Mouse (Mus musculus) spleen, postnatal 4 days (tissue): ENCODE data around the gene Tet1.

ENCODE experiments used
- DNase-seq, 2 experiments: peaks; one replicate each; pipeline ENCODE4 v3.0.0; 2022; ENCODE audit warnings: low spot score in 2 of 2

The Tet1 gene

GRCm38 (mm10) chr10:62892549-62893232, 16.1 kb downstream of the Tet1 start:
- no peak for DNase-seq

DNA sequence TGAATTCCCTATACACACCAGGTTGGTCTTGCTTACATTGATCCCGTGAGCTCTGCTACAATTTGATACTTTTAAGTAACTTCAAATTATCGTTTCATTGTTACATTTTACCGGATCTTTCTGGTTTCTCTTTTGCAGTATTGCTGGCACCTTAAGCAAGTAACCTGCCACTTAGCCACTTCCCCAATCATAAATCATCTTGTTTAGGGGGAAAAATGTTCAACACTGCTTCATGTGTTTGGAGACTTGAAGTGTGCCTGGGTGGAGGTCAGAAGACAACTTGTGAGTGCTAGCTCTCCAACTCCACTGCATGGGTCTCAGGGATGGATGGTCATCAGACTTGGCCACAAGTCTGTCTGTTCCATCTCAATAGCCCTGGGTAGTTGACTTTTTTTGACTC, 17.8 kb downstream of the Tet1 start:
- DNase-seq: no peak

GRCm38 (mm10) chr10:62886799-62887591, 21.8 kb downstream of the Tet1 start:
- DNase-seq: no peak

GRCm38 (mm10) chr10:62885969-62886798, 22.6 kb downstream of the Tet1 start:
- DNase-seq: no peak

DNA sequence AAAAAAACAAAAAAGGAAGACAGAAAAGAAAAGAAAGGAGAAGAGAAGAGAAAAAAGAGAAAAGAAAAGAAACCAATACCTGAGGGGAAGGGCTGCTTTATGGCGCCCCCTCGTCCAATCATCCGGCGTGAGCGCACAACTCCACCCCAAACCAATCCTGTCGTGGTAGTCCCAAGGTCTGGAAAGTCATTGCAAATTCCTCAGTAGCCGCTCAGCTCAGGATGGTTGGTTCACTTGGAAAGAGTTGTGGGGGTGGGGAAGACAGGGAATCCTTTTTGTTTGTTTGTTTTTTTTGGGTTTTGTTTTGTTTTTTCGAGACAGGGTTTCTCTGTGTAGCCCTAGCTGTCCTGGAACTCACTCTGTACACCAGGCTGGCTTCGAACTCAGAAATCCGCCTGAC, 23.3 kb downstream of the Tet1 start:
- DNase-seq: no peak

DNA sequence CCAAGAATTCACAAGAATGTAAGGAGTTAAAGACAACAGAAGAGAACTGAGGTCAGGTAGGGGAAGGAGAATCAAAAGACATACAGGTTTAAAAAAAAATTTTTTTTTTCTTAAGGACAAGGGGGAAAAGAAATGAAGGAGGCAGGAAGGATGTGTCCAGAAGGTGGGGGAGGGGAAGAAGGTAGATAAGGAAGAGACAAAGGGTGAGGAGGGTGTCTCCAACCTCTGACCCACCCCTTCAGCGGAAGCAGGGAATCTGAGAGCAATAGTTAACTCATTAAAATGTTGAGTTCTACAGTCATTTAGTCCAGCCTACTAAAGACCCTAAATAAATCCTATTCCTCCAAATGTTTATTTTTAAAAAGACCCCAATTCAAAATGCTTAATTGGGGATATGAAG, 24.3 kb downstream of the Tet1 start:
- DNase-seq: no peak

DNA sequence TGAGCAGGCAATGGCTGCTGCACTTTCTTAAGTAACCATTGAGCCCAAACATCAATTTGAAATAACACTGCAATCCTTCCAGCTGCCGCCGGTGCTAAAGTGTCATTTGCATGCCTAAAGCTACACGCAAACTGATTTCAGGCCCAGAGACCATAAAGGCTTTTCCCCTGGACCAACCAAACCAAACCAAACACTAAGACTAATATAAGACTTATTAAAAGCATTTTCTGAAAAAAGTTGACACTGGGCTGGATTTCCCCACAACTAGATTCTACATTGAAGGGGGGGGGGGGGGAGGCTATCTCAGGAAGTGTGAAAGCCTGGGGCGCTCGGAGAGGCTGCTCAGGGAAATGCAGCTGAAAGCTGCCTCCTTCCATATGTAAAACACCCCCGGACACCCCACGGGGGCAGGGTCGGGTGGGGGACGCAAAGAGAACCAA, 24.8 kb downstream of the Tet1 start:
- DNase-seq: no peak

DNA sequence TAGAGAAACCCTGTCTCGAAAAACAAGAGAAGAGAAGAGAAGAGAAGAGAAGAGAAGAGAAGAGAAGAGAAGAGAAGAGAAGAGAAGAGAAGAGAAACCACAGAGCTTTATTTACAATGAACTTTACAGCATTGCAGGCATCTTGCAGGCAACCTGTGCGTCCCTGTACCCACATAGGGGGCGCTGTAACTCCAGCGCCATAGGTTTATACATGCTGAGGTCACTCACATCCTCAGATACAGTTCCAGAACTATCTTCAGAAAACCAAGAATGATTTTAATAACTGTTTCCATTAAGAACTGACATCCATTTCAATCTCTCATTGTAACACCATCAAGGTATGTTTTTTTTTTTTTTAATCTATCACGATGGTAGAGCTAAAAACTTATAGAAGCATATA, 27.6 kb downstream of the Tet1 start:
- peak in 1 of 2 experiments; percentile 20 for DNase-seq

GRCm38 (mm10) chr10:62878056-62878455, 30.7 kb downstream of the Tet1 start:
- no peak for DNase-seq

DNA sequence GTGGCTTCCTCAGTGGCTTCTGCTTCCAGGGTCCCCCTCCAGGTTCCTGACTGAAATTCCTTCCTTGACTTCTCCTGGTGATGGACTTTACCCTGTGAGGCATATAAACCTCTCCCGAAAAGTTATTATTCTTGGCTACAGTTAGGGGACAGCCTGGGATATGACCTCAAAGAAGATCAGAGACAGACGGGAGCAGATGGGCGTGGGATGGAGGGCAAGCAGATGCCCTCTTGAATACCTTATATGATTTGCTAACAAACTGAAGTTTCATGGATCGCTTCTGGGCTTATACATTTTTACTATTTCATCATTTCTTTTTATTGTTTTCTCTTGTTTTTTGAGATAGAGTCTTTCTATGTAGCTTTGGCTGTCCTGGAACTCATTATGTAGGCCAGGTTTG, 33.2 kb downstream of the Tet1 start:
- no peak for DNase-seq

DNA sequence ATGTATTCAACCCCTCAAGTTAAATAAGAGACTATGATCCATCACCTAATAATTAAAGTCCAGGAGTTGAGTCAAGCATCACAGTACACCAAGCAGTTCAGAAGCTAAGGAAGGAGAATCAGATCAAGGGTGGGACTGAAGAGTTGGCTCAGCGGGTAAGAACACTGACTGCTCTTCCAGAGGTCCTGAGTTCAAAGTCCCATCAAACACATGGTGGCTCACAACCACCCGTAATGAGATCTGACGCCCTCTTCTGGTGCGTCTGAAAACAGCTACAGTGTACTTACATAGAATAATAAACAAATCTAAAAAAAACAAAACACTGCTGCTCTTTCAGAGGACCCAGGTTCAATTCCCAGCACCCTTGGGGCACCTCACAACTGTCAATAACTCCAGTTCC, 34.0 kb downstream of the Tet1 start:
- DNase-seq: no peak

GRCm38 (mm10) chr10:62866035-62866791, 42.6 kb downstream of the Tet1 start:
- DNase-seq: peak in 1 of 2 experiments; percentile 58

DNA sequence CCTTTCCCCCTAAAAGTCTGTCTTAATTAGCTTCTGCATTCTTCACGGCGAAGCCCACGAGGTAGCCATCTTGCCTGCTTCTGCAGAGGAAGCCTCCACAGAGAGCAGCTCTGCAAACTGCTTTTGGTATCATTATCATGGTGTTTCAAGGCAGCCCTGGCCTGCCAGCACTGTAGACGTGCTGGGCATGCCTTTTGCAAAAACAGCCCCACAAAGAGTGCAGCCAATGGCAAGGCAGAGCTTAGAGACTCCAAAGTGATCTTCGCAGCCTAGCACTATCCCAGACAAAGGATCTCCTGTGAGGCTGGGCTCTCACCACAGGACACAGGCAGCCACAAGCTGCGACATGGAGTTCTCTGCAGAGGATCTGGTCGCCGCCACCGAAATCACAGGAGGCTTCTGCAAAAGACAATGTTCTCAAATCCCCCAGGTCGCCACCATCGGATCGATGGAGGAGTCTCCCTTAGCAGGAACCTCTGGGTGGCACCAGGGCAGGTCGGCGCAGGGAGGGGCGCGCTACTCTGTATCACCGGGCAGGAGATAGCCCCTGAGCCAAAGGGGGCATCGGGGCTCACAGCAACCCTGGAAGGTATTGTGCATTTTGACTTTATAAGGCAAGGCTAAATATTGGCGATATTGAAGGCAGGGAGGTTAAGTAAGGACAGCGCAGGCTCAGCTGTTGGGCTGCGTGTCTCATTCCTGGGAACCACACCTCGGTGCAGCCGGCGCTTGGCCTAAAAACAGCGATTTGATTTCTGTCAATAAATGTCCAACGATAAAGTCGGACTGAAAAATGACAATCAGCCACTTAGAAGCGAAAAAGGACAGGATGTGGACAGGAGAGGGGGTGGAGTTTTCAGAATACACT, 43.4 kb downstream of the Tet1 start:
- DNase-seq: peak; percentile 32 to 74

DNA sequence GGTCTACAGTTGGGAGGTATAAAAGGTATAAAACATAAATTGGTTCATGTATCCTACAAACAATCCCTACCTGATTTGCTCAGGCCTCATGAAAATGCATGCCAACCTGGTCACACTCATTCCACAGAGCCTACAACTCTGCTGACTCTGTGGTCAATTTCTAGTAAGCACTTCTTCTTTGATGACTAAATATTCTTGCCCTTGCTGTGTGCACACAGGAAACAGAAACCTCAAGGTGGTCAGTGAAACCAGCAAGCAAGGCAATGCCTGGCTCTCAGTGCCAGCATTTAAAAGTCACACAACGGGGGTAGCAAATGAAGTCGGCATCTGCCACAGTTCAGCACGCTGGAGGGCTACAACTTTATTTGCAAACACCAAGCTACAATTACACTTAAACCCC, 45.2 kb downstream of the Tet1 start:
- no peak for DNase-seq

DNA sequence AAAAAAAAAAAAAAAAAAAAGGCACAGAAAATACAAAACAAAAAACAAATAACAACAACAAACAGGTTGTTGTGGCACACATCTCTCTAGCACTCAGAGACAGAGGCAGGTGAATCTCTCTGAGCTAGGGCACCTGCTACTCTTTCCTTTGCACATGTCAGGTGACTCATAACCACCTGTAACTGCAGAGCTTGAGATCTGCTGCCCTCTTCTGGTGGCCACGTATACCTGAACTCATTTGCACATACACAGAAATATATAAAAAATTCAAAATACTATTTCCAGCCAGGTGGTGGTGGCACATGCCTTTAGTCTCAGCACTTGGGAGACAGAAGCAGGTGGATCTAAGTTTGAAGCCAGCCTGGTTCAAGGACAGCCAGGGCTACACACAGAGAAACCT, 46.4 kb downstream of the Tet1 start:
- DNase-seq: no peak

DNA sequence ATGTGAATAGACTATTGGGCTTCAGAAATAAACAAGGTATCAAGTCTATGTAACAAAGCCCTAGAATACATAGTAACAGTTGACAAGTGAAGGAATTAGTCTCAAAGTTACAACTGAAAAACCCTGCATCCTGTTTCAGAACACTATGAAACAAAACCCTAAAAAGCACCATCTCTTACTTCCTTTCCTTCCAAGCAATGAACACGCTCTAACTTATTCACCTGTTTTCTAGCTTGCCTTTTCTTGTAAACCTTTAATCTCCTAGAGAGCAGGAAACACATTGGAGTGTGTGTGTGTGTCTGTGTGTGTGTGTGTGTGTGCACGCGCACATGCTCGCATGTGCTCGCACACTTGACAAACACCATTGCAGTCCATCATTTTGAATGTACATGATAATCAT, 49.8 kb downstream of the Tet1 start:
- no peak for DNase-seq

DNA sequence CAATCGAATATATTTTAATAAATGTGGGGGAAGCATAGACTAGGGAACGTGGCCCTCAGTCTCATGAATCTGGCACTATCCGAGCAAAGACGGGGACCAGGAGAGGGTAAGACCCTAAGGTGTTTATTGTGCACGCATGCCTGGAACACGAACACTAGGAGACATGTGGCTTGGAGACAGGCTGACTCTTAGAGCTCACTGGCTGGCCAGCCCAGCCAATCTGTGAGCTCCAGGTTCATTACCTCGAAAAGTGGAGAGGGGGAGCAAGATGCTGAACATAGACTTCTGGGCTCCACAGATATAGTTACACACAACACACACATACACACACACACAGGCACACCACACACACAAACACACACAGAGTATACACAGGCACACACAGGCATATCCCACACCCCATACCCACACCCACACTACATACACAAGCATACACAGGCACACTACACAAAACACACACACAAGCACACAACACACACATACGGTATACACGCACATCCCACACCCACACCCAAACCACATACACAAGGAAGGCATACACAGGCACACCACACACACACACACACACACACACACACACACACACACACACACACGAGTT, 52.0 kb downstream of the Tet1 start:
- DNase-seq: no peak

DNA sequence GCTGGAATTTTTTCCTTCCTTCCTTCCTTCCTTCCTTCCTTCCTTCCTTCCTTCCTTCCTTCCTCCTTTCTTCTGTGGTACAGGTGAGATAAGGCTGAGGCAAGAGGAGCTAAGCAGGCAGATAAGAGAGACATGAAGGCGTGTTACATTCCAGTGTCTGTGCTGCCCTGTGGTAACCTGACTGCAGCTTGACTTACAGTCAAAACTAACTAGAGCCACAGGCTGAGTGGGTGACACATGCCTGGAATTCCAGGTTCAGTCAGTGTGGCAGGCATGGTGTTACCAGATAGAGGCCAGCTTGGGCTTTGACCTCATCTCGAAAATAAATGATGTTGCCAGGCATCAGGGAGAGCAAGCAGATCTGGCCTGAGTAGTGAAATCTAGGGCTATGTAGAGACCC, 53.8 kb downstream of the Tet1 start:
- DNase-seq: no peak

DNA sequence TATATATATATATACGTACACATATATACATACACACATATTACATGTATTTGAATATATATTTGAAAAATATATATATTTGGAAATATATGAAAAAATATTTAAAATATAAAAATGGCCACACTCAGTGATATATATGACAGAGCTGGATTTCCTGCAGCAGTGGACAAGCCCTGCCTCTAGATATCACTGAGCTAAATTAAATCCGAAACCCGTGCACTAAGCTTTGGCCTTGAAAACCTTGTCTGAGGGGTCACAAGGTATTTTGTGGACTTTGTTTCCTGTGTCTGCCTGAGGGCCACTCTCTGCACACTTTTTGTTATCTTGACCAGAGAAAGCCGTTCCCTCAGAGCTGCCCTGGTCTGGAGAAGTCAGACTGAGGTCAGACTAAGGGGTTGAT, 54.2 kb downstream of the Tet1 start:
- no peak for DNase-seq

GRCm38 (mm10) chr10:62851578-62851977, 57.2 kb downstream of the Tet1 start:
- no peak for DNase-seq
